Mouse (Mus musculus): ENCODE results near the gene Serhl. TPM values are rescaled to one million over a fixed set of nuclear protein-coding genes. Genes with fewer than 3 reads are reported as not detected.

The Serhl gene
- polyA plus RNA-seq, 1 experiment from 2014 or later = 54.5 TPM

Other genes starting within 250 kb of the Serhl start
- 7.1 and 11.6 TPM in 2 replicates for gene Tcf20, start 101.6 kb upstream of the Serhl start, polyA plus RNA-seq (2014; fragmentation: Nextera tagmentation; extraction: Ambion mirVana)
- 2.0 and 3.4 TPM in 2 replicates for gene Nfam1, start 56.2 kb upstream of the Serhl start, polyA plus RNA-seq (2014; fragmentation: Nextera tagmentation; extraction: Ambion mirVana)
- 50.2 and 50.4 TPM in 2 replicates for gene Rrp7a, start 33.3 kb downstream of the Serhl start, polyA plus RNA-seq (2014; fragmentation: Nextera tagmentation; extraction: Ambion mirVana)
- gene Poldip3, start 59.9 kb downstream of the Serhl start, polyA plus RNA-seq (2014; fragmentation: Nextera tagmentation; extraction: Ambion mirVana) = 117 and 173 TPM in 2 replicates
- gene Cyb5r3, start 83.1 kb downstream of the Serhl start, polyA plus RNA-seq (2014; fragmentation: Nextera tagmentation; extraction: Ambion mirVana) = 144 and 175 TPM in 2 replicates
- gene A4galt, start 162.3 kb downstream of the Serhl start, polyA plus RNA-seq (2014; fragmentation: Nextera tagmentation; extraction: Ambion mirVana) = 14.8 and 19.9 TPM in 2 replicates

Data from kidney, embryonic 14.5 days (tissue).